Mouse (Mus musculus) monocyte, adult 5-6 weeks (primary cell): Measurements from ENCODE around the gene Kcnj11. TPM values are rescaled to one million over a fixed set of nuclear protein-coding genes. Genes with fewer than 3 reads are reported as not detected.

Experiments used
- ATAC-seq: fragments of 153-309, 156-312 bp; replicated peaks from 2 replicates; pipeline ENCODE4 v1.8.0; 2017; ENCODE audit warnings: mild to moderate bottlenecking; ENCODE audit not compliant: low TSS enrichment, insufficient number of reproducible peaks, severe bottlenecking, poor library complexity, low FRiP score
- total RNA-seq: library from RNA; stranded (forward); fragments of 200-1000, 200-491, 200-594 nt; gene quantifications from 3 replicates; pipeline ENCODE4 v1.2.3, GENCODE M21; 2017

Gene Kcnj11
- total RNA-seq, 1 experiment from 2014 or later, result not detected

GRCm38 (mm10) chr7:46110079-46110478, 9.5 kb upstream of the Kcnj11 start:
- no peak for ATAC-seq

GRCm38 (mm10) chr7:46105484-46105883, 4.9 kb upstream of the Kcnj11 start:
- no peak for ATAC-seq

- ATAC-seq, result no peak
These were observed 3.8 kb upstream of the Kcnj11 start for GRCm38 (mm10) chr7:46104256-46104915.

GRCm38 (mm10) chr7:46103771-46104170, 3.2 kb upstream of the Kcnj11 start:
- no peak for ATAC-seq

- ATAC-seq, result no peak
These were observed 2.6 kb upstream of the Kcnj11 start for GRCm38 (mm10) chr7:46103075-46103591.

GRCm38 (mm10) chr7:46099682-46100081, 882 bp downstream of the Kcnj11 start:
- ATAC-seq, result no peak

- no peak for ATAC-seq
These were observed 1.7 kb downstream of the Kcnj11 start for GRCm38 (mm10) chr7:46098919-46099286.

GRCm38 (mm10) chr7:46098221-46098918, 2.2 kb downstream of the Kcnj11 start:
- ATAC-seq, result no peak

GRCm38 (mm10) chr7:46097319-46097783, 3.2 kb downstream of the Kcnj11 start:
- ATAC-seq, result no peak

GRCm38 (mm10) chr7:46096136-46096535, 4.4 kb downstream of the Kcnj11 start:
- ATAC-seq, result peak; percentile 70

- no peak for ATAC-seq
These were observed 7.8 kb downstream of the Kcnj11 start for GRCm38 (mm10) chr7:46092803-46093202.

- no peak for ATAC-seq
These were observed 12.3 kb downstream of the Kcnj11 start for GRCm38 (mm10) chr7:46088241-46088640.

- ATAC-seq, result no peak
These were observed 14.2 kb downstream of the Kcnj11 start for GRCm38 (mm10) chr7:46086378-46086777.

GRCm38 (mm10) chr7:46084839-46085513, 15.6 kb downstream of the Kcnj11 start:
- ATAC-seq, result no peak

- no peak for ATAC-seq
These were observed 16.5 kb downstream of the Kcnj11 start for GRCm38 (mm10) chr7:46084024-46084423.

GRCm38 (mm10) chr7:46077675-46078074, 22.9 kb downstream of the Kcnj11 start:
- no peak for ATAC-seq

- ATAC-seq, result no peak
These were observed 23.7 kb downstream of the Kcnj11 start for GRCm38 (mm10) chr7:46076844-46077243.

- ATAC-seq, result no peak
These were observed 31.7 kb downstream of the Kcnj11 start for GRCm38 (mm10) chr7:46068831-46069230.

- ATAC-seq, result no peak
These were observed 37.3 kb downstream of the Kcnj11 start for GRCm38 (mm10) chr7:46063296-46063695.

GRCm38 (mm10) chr7:46061614-46062013, 39.0 kb downstream of the Kcnj11 start:
- ATAC-seq, result no peak
